Mouse (Mus musculus) limb, embryonic 15.5 days (tissue): ENCODE data around the gene Rundc3b. TPM values are rescaled to one million over a fixed set of nuclear protein-coding genes. Genes with fewer than 3 reads are reported as not detected.
A peak's percentile ranks its signal among the peaks of the same experiment; 100 is the strongest.

Experiments used
- ATAC-seq: fragments of 200-750 bp; cut with Nextera tagmentation; 2 replicates; pipeline ENCODE4 v1.8.0; 2017; ENCODE audit warnings: low read depth, moderate TSS enrichment; ENCODE audit not compliant: insufficient number of reproducible peaks, low FRiP score, low TSS enrichment
- H3K27ac ChIP-seq: fragments of 300-500 bp; sonication (generic); 2 replicates; pipeline ENCODE4 v1.5.1; 2015; ENCODE audit warnings: moderate library complexity, mild to moderate bottlenecking, inconsistent platforms
- H3K27me3 ChIP-seq: fragments of 300-500 bp; sonication (generic); 2 replicates; pipeline ENCODE4 v1.6.1; 2015; ENCODE audit warnings: inconsistent platforms
- H3K36me3 ChIP-seq: fragments of 300-500 bp; sonication (generic); 2 replicates; pipeline ENCODE4 v1.6.1; 2015; ENCODE audit warnings: inconsistent platforms
- H3K4me1 ChIP-seq: fragments of 300-500 bp; sonication (generic); 2 replicates; pipeline ENCODE4 v1.6.1; 2015; ENCODE audit warnings: inconsistent platforms
- H3K4me2 ChIP-seq: fragments of 300-500 bp; sonication (generic); 2 replicates; pipeline ENCODE4 v1.6.1; 2015; ENCODE audit warnings: mild to moderate bottlenecking, inconsistent platforms
- H3K4me3 ChIP-seq: fragments of 300-500 bp; sonication (generic); 2 replicates; pipeline ENCODE4 v1.5.1; 2015; ENCODE audit warnings: mild to moderate bottlenecking, inconsistent platforms
- H3K9ac ChIP-seq: fragments of 300-500 bp; sonication (generic); 2 replicates; pipeline ENCODE4 v1.6.1; 2015; ENCODE audit warnings: inconsistent platforms
- H3K9me3 ChIP-seq: fragments of 300-500 bp; sonication (generic); 2 replicates; pipeline ENCODE4 v1.6.1; 2016; ENCODE audit warnings: inconsistent platforms
- WGBS: fragments of 180-500 bp; shearing (Covaris S2); methylation state at CpG from one replicate; pipeline ENCODE4 v1.1.7; 2015; 5-methylcytosine and 5-hydroxymethylcytosine counted together
- polyA plus RNA-seq: library from polyadenylated mRNA; unstranded; fragments of >200 nt; fragmentation: Nextera tagmentation; extraction: Ambion mirVana; gene quantifications from 2 replicates; pipeline ENCODE4 v1.2.1, GENCODE M21; 2015

The Rundc3b gene
- polyA plus RNA-seq, 1 experiment from 2014 or later = 3.0 TPM

DNA sequence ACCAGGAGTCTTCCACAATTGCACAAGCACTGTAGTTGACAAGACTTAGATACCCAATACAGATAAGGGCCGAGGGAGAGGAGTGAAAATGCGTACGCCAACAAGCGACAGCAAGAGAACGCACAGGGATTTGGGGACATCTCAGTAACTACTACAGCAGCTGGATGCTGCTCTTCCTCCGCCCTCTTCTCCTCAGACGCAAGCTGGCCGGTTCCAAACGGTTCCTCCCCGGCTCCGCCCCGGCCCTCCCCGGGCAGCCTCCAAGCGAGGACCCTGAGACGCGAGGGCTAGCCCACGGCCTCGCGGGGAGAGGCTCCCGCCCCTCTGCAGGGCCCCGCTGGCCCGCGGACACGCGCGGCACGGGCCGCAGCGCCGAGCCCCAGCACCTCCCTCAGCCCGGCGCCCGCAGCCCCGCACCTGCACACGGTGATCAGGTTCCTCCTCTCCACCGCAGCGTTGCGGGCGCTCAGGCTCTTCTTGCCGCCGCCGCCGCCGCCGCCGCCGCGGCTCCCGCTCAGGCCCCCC is 619 bp downstream of the Rundc3b start:
- peak overlapping the region; percentile 90 for H3K4me2 ChIP-seq
- no peaks in the 10 kb centered on the region for H3K9me3 ChIP-seq
- 0 out of 2 replicates have a peak, but pooled peaks cover 10% of the 10 kb centered on the region for H3K4me1 ChIP-seq
- H3K4me3 ChIP-seq = peak overlapping the region; percentile 87
- peak overlapping the region; percentile 37 for H3K9ac ChIP-seq
- peak; percentile 64; the same call in 1 of the 2 replicates for ATAC-seq
- 0% methylated on average over 40 of the region's 49 CpGs for WGBS
- H3K27ac ChIP-seq = 0 out of 2 replicates have a peak overlapping the region, but pooled peaks have one; percentile 1
- no peaks in the 10 kb centered on the region for H3K27me3 ChIP-seq
- no peaks in the 10 kb centered on the region for H3K36me3 ChIP-seq

GRCm38 (mm10) chr5:8571118-8571517 is 51.6 kb downstream of the Rundc3b start:
- no peak for ATAC-seq
- Histone ChIP-seq H3K9ac (no peak overlapping the region), H3K4me1 (no peaks in the 10 kb centered on the region), H3K9me3 (no peaks in the 10 kb centered on the region), H3K4me2 (no peak overlapping the region), H3K27ac (no peak overlapping the region), H3K27me3 (no peaks in the 10 kb centered on the region), H3K4me3 (no peak overlapping the region), H3K36me3 (no peaks in the 10 kb centered on the region)
- 69% methylated on average over 3 of the region's 3 CpGs for WGBS

DNA sequence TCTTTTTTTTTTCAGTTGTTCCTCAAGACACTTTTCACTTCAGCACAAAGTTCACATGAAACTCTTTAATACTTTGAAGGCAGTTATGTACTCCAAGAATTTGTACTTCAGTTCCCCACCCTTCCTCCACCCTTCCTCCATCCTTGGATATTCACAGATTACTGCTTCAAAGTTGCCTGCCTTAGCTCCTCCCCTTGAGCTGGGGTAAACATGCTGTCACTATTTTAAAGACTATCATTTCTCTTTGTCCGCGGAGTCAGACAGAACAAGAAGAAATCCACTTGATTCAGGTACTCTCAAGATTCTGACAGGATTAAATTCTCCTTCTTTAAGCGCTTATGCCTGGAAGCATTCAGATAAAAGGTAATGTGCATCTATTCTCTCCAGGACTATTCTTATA is 55.9 kb downstream of the Rundc3b start:
- Histone ChIP-seq H3K4me1 (no peaks in the 10 kb centered on the region), H3K27me3 (no peaks in the 10 kb centered on the region), H3K36me3 (no peaks in the 10 kb centered on the region), H3K9ac (no peak overlapping the region), H3K4me3 (no peak overlapping the region), H3K9me3 (no peaks in the 10 kb centered on the region), H3K27ac (no peak overlapping the region), H3K4me2 (no peak overlapping the region)
- 51% methylated on average over 3 of the region's 3 CpGs for WGBS
- no peak for ATAC-seq

GRCm38 (mm10) chr5:8544512-8544911 is 78.2 kb downstream of the Rundc3b start:
- Histone ChIP-seq H3K4me3 (no peak overlapping the region), H3K36me3 (no peaks in the 10 kb centered on the region), H3K4me2 (no peak overlapping the region), H3K27me3 (no peaks in the 10 kb centered on the region), H3K27ac (no peak overlapping the region), H3K9ac (no peak overlapping the region), H3K9me3 (no peaks in the 10 kb centered on the region), H3K4me1 (no peaks in the 10 kb centered on the region)
- 87% methylated on average over 1 of the region's 5 CpGs for WGBS
- no peak for ATAC-seq

DNA sequence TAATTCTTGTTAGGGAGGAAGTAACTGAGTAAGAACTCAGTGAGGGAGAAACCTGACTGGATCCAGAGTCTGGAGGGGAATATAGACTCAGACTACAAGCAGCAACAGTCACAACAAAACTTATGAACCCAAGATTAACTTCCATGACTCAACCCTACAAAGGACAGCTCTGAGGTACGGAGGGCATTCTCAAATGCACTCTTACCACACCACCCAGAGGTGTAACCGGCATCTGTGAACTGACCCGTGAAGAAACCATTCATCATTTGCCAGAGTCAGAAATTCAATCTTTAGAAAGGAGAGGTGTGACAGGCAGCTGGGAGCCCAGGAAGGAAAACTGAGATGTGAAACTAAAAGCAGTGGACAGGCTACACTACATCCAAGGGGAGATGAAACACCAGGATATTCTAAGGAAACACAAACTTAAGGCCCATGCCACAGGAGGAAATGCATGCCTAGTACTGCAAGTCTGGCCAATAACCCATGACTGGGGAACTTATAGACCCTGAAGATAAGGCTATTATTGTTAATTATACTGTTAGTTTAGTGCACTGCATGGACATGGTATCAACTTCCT is 80.0 kb downstream of the Rundc3b start:
- WGBS = 48% methylated on average over 3 of the region's 3 CpGs

GRCm38 (mm10) chr5:8541120-8542117 is 81.3 kb downstream of the Rundc3b start:
- no peak for ATAC-seq
- Histone ChIP-seq H3K27ac (no peak overlapping the region), H3K27me3 (no peaks in the 10 kb centered on the region)

More for the DNA sequence above, 80.0 kb downstream of the Rundc3b start:
- Histone ChIP-seq H3K27ac (no peak overlapping the region), H3K4me2 (no peak overlapping the region), H3K36me3 (no peaks in the 10 kb centered on the region), H3K9ac (no peak overlapping the region), H3K4me1 (no peaks in the 10 kb centered on the region), H3K9me3 (no peaks in the 10 kb centered on the region), H3K4me3 (no peak overlapping the region), H3K27me3 (no peaks in the 10 kb centered on the region)
- no peak for ATAC-seq

GRCm38 (mm10) chr5:8519006-8519405 is 103.7 kb downstream of the Rundc3b start:
- WGBS = 34% methylated on average over 3 of the region's 3 CpGs
- no peak for ATAC-seq
- H3K36me3 ChIP-seq = no peaks in the 10 kb centered on the region
- no peaks in the 10 kb centered on the region for H3K4me1 ChIP-seq
- H3K4me3 ChIP-seq = no peak overlapping the region
- H3K27ac ChIP-seq = no peak overlapping the region
- H3K4me2 ChIP-seq = no peak overlapping the region
- no peaks in the 10 kb centered on the region for H3K27me3 ChIP-seq
- H3K9me3 ChIP-seq = no peaks in the 10 kb centered on the region
- no peak overlapping the region for H3K9ac ChIP-seq

More at GRCm38 (mm10) chr5:8541120-8542117, 81.3 kb downstream of the Rundc3b start:
- Histone ChIP-seq H3K4me1 (no peaks in the 10 kb centered on the region), H3K36me3 (no peaks in the 10 kb centered on the region), H3K4me3 (no peak overlapping the region), H3K9me3 (no peaks in the 10 kb centered on the region), H3K4me2 (no peak overlapping the region), H3K9ac (no peak overlapping the region)
- 41% methylated on average over 7 of the region's 7 CpGs for WGBS

DNA sequence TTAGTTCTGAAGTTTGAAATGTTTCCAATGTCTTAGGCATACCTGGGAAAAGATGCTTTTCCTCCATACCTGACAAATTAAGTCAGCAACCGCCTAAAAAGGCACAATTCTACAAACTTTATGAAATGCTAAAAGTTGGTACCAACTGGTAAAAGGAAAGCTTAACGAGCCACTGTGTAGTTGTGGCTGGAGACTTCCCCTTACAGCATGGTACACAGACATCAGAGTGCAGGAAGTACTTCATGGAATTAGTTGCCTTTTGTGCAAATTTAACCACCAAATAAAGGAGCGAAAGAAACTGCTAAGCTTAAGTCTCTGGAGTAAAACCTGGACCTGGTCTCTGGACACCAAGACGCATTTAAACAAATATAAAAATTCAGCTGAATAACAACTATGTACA is 131.0 kb downstream of the Rundc3b start:
- Histone ChIP-seq H3K27me3 (no peaks in the 10 kb centered on the region), H3K9me3 (no peaks in the 10 kb centered on the region), H3K36me3 (no peaks in the 10 kb centered on the region), H3K27ac (no peak overlapping the region), H3K9ac (no peak overlapping the region), H3K4me1 (no peaks in the 10 kb centered on the region), H3K4me2 (no peak overlapping the region), H3K4me3 (no peak overlapping the region)
- WGBS = 42% methylated on average over 4 of the region's 4 CpGs
- ATAC-seq = no peak

GRCm38 (mm10) chr5:8489471-8490110 is 133.2 kb downstream of the Rundc3b start:
- 40% methylated on average over 6 of the region's 6 CpGs for WGBS
- Histone ChIP-seq H3K27me3 (no peaks in the 10 kb centered on the region), H3K9ac (no peak overlapping the region), H3K27ac (no peak overlapping the region), H3K9me3 (no peaks in the 10 kb centered on the region), H3K4me2 (no peak overlapping the region), H3K36me3 (no peaks in the 10 kb centered on the region), H3K4me3 (no peak overlapping the region), H3K4me1 (no peaks in the 10 kb centered on the region)
- no peak for ATAC-seq

DNA sequence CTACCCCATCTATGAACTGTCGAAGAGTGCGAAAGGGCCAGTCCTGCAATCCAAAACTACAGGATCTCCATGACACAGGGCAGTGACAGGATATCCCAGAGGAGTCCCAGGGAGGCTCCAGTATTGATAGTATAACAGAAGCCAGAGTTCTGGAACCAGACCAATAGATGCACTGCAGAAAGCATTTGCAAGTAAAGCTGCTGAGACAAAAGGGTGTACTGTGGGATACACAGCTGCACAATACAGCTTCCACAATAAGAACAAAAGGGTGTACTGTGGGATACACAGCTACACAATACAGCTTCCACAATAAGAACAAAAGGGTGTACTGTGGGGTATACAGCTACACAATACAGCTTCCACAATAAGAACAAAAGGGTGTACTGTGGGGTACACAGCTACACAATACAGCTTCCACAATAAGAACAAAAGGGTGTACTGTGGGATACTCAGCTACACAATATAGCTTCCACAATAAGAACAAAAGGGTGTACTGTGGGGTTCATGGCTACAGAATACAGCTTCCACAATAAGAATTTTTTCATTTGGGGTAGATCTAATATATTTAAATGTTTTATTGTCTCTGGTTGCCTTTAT is 134.0 kb downstream of the Rundc3b start:
- no peak for ATAC-seq

GRCm38 (mm10) chr5:8487989-8488700 is 134.6 kb downstream of the Rundc3b start:
- no peaks in the 10 kb centered on the region for H3K4me1 ChIP-seq
- 79% methylated on average over 4 of the region's 4 CpGs for WGBS
- no peaks in the 10 kb centered on the region for H3K36me3 ChIP-seq
- no peaks in the 10 kb centered on the region for H3K9me3 ChIP-seq
- H3K4me2 ChIP-seq = no peak overlapping the region
- ATAC-seq = no peak
- H3K9ac ChIP-seq = no peak overlapping the region
- H3K27ac ChIP-seq = no peak overlapping the region
- H3K4me3 ChIP-seq = no peak overlapping the region
- H3K27me3 ChIP-seq = no peaks in the 10 kb centered on the region

More for the DNA sequence above, 134.0 kb downstream of the Rundc3b start:
- no peaks in the 10 kb centered on the region for H3K9me3 ChIP-seq
- H3K27ac ChIP-seq = no peak overlapping the region
- H3K4me1 ChIP-seq = no peaks in the 10 kb centered on the region
- H3K9ac ChIP-seq = no peak overlapping the region
- no peak overlapping the region for H3K4me2 ChIP-seq
- H3K27me3 ChIP-seq = no peaks in the 10 kb centered on the region
- WGBS = 98% methylated on average over 2 of the region's 2 CpGs
- H3K36me3 ChIP-seq = no peaks in the 10 kb centered on the region
- H3K4me3 ChIP-seq = no peak overlapping the region
